Mouse (Mus musculus): ENCODE measurements at regions not wholly inside any gene's neighbourhood (a gene's known extent, or its start where the extent isn't known, plus 50 kb on each side); places are given as distances from the start of the nearest gene placed in this dataset.

GRCm38 (mm10) chr3:144088261-144088884 is 116.6 kb downstream of the Lmo4 start:
- WGBS: 74% methylated on average over 18 of the region's 18 CpGs
- H3K4me2 ChIP-seq (ENCODE audit: low read depth, low read length): no peak overlapping the region
- H3K36me3 ChIP-seq (ENCODE audit: control insufficient read depth, insufficient read depth, low read length): no peaks in the 10 kb centered on the region
- ATAC-seq (ENCODE audit: low read depth): no peak
- H3K27ac ChIP-seq (ENCODE audit: low read depth, low read length): no peak overlapping the region
- no peak overlapping the region for H3K9ac ChIP-seq (replicated peaks; ENCODE audit: low read depth, low read length)
- no peaks in the 10 kb centered on the region for H3K9me3 ChIP-seq (ENCODE audit: control insufficient read depth, low read length)
- no peaks in the 10 kb centered on the region for H3K27me3 ChIP-seq (ENCODE audit: control insufficient read depth, insufficient read depth, low read length)
- H3K4me1 ChIP-seq (ENCODE audit: control insufficient read depth, insufficient read depth, low read length): no peaks in the 10 kb centered on the region
- no peak overlapping the region for H3K4me3 ChIP-seq (ENCODE audit: low read depth, low read length)

- Histone ChIP-seq H3K36me3 (ENCODE audit: control insufficient read depth, insufficient read depth, low read length) (no peaks in the 10 kb centered on the region), H3K4me2 (ENCODE audit: low read depth, low read length) (no peak overlapping the region), H3K4me1 (ENCODE audit: control insufficient read depth, insufficient read depth, low read length) (no peaks in the 10 kb centered on the region), H3K9me3 (ENCODE audit: control insufficient read depth, low read length) (no peaks in the 10 kb centered on the region), H3K27ac (ENCODE audit: low read depth, low read length) (no peak overlapping the region), H3K4me3 (ENCODE audit: low read depth, low read length) (no peak overlapping the region), H3K27me3 (ENCODE audit: control insufficient read depth, insufficient read depth, low read length) (no peaks in the 10 kb centered on the region), H3K9ac (replicated peaks; ENCODE audit: low read depth, low read length) (no peak overlapping the region)
- ATAC-seq (ENCODE audit: low read depth): no peak
- WGBS: 82% methylated on average over 7 of the region's 7 CpGs
Observed at GRCm38 (mm10) chr3:144087771-144088170, 117.2 kb downstream of the Lmo4 start.

GRCm38 (mm10) chr3:144086176-144086575 is 118.8 kb downstream of the Lmo4 start:
- 78% methylated on average over 3 of the region's 3 CpGs for WGBS
- Histone ChIP-seq H3K27me3 (ENCODE audit: control insufficient read depth, insufficient read depth, low read length) (no peaks in the 10 kb centered on the region), H3K9ac (replicated peaks; ENCODE audit: low read depth, low read length) (no peak overlapping the region), H3K4me2 (ENCODE audit: low read depth, low read length) (no peak overlapping the region), H3K4me3 (ENCODE audit: low read depth, low read length) (no peak overlapping the region), H3K9me3 (ENCODE audit: control insufficient read depth, low read length) (no peaks in the 10 kb centered on the region), H3K4me1 (ENCODE audit: control insufficient read depth, insufficient read depth, low read length) (no peaks in the 10 kb centered on the region), H3K36me3 (ENCODE audit: control insufficient read depth, insufficient read depth, low read length) (no peaks in the 10 kb centered on the region), H3K27ac (ENCODE audit: low read depth, low read length) (no peak overlapping the region)
- no peak for ATAC-seq (ENCODE audit: low read depth)

GRCm38 (mm10) chr3:144079960-144080359 is 125.1 kb downstream of the Lmo4 start:
- H3K4me1 ChIP-seq (ENCODE audit: control insufficient read depth, insufficient read depth, low read length): no peaks in the 10 kb centered on the region
- no peak for ATAC-seq (ENCODE audit: low read depth)
- H3K4me3 ChIP-seq (ENCODE audit: low read depth, low read length): no peak overlapping the region
- no peak overlapping the region for H3K4me2 ChIP-seq (ENCODE audit: low read depth, low read length)
- no peak overlapping the region for H3K9ac ChIP-seq (replicated peaks; ENCODE audit: low read depth, low read length)
- no peak overlapping the region for H3K27ac ChIP-seq (ENCODE audit: low read depth, low read length)
- 95% methylated on average over 3 of the region's 3 CpGs for WGBS
- no peaks in the 10 kb centered on the region for H3K27me3 ChIP-seq (ENCODE audit: control insufficient read depth, insufficient read depth, low read length)
- no peaks in the 10 kb centered on the region for H3K9me3 ChIP-seq (ENCODE audit: control insufficient read depth, low read length)
- H3K36me3 ChIP-seq (ENCODE audit: control insufficient read depth, insufficient read depth, low read length): no peaks in the 10 kb centered on the region

- 84% methylated on average over 13 of the region's 13 CpGs for WGBS
- Histone ChIP-seq H3K27me3 (ENCODE audit: control insufficient read depth, insufficient read depth, low read length) (no peaks in the 10 kb centered on the region), H3K9me3 (ENCODE audit: control insufficient read depth, low read length) (no peaks in the 10 kb centered on the region), H3K4me1 (ENCODE audit: control insufficient read depth, insufficient read depth, low read length) (no peaks in the 10 kb centered on the region), H3K4me3 (ENCODE audit: low read depth, low read length) (no peak overlapping the region), H3K27ac (ENCODE audit: low read depth, low read length) (no peak overlapping the region), H3K4me2 (ENCODE audit: low read depth, low read length) (no peak overlapping the region), H3K9ac (replicated peaks; ENCODE audit: low read depth, low read length) (no peak overlapping the region), H3K36me3 (ENCODE audit: control insufficient read depth, insufficient read depth, low read length) (no peaks in the 10 kb centered on the region)
- ATAC-seq (ENCODE audit: low read depth): no peak
Observed at GRCm38 (mm10) chr3:144078198-144078935, 126.7 kb downstream of the Lmo4 start.

- Histone ChIP-seq H3K4me2 (ENCODE audit: low read depth, low read length) (no peak overlapping the region), H3K36me3 (ENCODE audit: control insufficient read depth, insufficient read depth, low read length) (no peaks in the 10 kb centered on the region), H3K4me1 (ENCODE audit: control insufficient read depth, insufficient read depth, low read length) (no peaks in the 10 kb centered on the region), H3K27ac (ENCODE audit: low read depth, low read length) (no peak overlapping the region), H3K9ac (replicated peaks; ENCODE audit: low read depth, low read length) (no peak overlapping the region), H3K9me3 (ENCODE audit: control insufficient read depth, low read length) (no peaks in the 10 kb centered on the region), H3K4me3 (ENCODE audit: low read depth, low read length) (no peak overlapping the region), H3K27me3 (ENCODE audit: control insufficient read depth, insufficient read depth, low read length) (no peaks in the 10 kb centered on the region)
- ATAC-seq (ENCODE audit: low read depth): no peak
- WGBS: 90% methylated on average over 10 of the region's 10 CpGs
Observed at GRCm38 (mm10) chr3:144069979-144070540, 135.0 kb downstream of the Lmo4 start.

GRCm38 (mm10) chr3:144067016-144067415 is 138.0 kb downstream of the Lmo4 start:
- H3K27me3 ChIP-seq (ENCODE audit: control insufficient read depth, insufficient read depth, low read length): no peaks in the 10 kb centered on the region
- WGBS: 91% methylated on average over 3 of the region's 3 CpGs
- no peaks in the 10 kb centered on the region for H3K9me3 ChIP-seq (ENCODE audit: control insufficient read depth, low read length)
- H3K4me1 ChIP-seq (ENCODE audit: control insufficient read depth, insufficient read depth, low read length): no peaks in the 10 kb centered on the region
- no peaks in the 10 kb centered on the region for H3K36me3 ChIP-seq (ENCODE audit: control insufficient read depth, insufficient read depth, low read length)
- H3K4me2 ChIP-seq (ENCODE audit: low read depth, low read length): no peak overlapping the region
- no peak for ATAC-seq (ENCODE audit: low read depth)
- H3K27ac ChIP-seq (ENCODE audit: low read depth, low read length): no peak overlapping the region
- H3K4me3 ChIP-seq (ENCODE audit: low read depth, low read length): no peak overlapping the region
- no peak overlapping the region for H3K9ac ChIP-seq (replicated peaks; ENCODE audit: low read depth, low read length)

- H3K27me3 ChIP-seq (ENCODE audit: control insufficient read depth, insufficient read depth, low read length): no peaks in the 10 kb centered on the region
- H3K27ac ChIP-seq (ENCODE audit: low read depth, low read length): no peak overlapping the region
- H3K4me2 ChIP-seq (ENCODE audit: low read depth, low read length): no peak overlapping the region
- no peaks in the 10 kb centered on the region for H3K36me3 ChIP-seq (ENCODE audit: control insufficient read depth, insufficient read depth, low read length)
- 76% methylated on average over 4 of the region's 4 CpGs for WGBS
- H3K9ac ChIP-seq (replicated peaks; ENCODE audit: low read depth, low read length): no peak overlapping the region
- H3K4me1 ChIP-seq (ENCODE audit: control insufficient read depth, insufficient read depth, low read length): no peaks in the 10 kb centered on the region
- H3K9me3 ChIP-seq (ENCODE audit: control insufficient read depth, low read length): no peaks in the 10 kb centered on the region
- H3K4me3 ChIP-seq (ENCODE audit: low read depth, low read length): no peak overlapping the region
- ATAC-seq (ENCODE audit: low read depth): no peak
Observed at GRCm38 (mm10) chr3:144058106-144058505, 146.9 kb downstream of the Lmo4 start.

- 76% methylated on average over 4 of the region's 4 CpGs for WGBS
- no peak for ATAC-seq (ENCODE audit: low read depth)
- Histone ChIP-seq H3K4me1 (ENCODE audit: control insufficient read depth, insufficient read depth, low read length) (no peaks in the 10 kb centered on the region), H3K4me3 (ENCODE audit: low read depth, low read length) (no peak overlapping the region), H3K36me3 (ENCODE audit: control insufficient read depth, insufficient read depth, low read length) (no peaks in the 10 kb centered on the region), H3K4me2 (ENCODE audit: low read depth, low read length) (no peak overlapping the region), H3K27ac (ENCODE audit: low read depth, low read length) (no peak overlapping the region), H3K9ac (replicated peaks; ENCODE audit: low read depth, low read length) (no peak overlapping the region), H3K9me3 (ENCODE audit: control insufficient read depth, low read length) (no peaks in the 10 kb centered on the region), H3K27me3 (ENCODE audit: control insufficient read depth, insufficient read depth, low read length) (no peaks in the 10 kb centered on the region)
Observed at GRCm38 (mm10) chr3:144050341-144050740, 154.7 kb downstream of the Lmo4 start.

Measured in neural tube, embryonic 14.5 days (tissue).